Mouse (Mus musculus): ENCODE results near the gene Rasd1. TPM values are rescaled to one million over a fixed set of nuclear protein-coding genes. Genes with fewer than 3 reads are reported as not detected.

Gene Rasd1
- polyA plus RNA-seq, 1 experiment, result not detected

- 4% methylated on average over 33 of the region's 33 CpGs for WGBS
- H3K4me3 ChIP-seq (ENCODE audit: insufficient read depth, low read depth, low read length), result peak overlapping the region; percentile 50
- H3K4me1 ChIP-seq (ENCODE audit: control insufficient read depth, insufficient read depth, low read length), result peaks cover 47% of the 10 kb centered on the region
- TF ChIP-seq CTCF (IDR thresholded peaks at IDR 0.05; ENCODE audit: insufficient read depth, low read depth, low read length), result no peak
- no peak for TF ChIP-seq POLR2A (IDR thresholded peaks at IDR 0.05; ENCODE audit: insufficient read depth, low read depth, low read length)
- no peak overlapping the region for H3K27ac ChIP-seq (ENCODE audit: insufficient read depth, low read depth, low read length)
Observed at GRCm38 (mm10) chr11:59964163-59964758, 483 bp downstream of the Rasd1 start.

- H3K4me1 ChIP-seq (ENCODE audit: control insufficient read depth, insufficient read depth, low read length), result peaks cover 50% of the 10 kb centered on the region
- H3K4me3 ChIP-seq (ENCODE audit: insufficient read depth, low read depth, low read length), result peak overlapping the region; percentile 50
- H3K27ac ChIP-seq (ENCODE audit: insufficient read depth, low read depth, low read length), result no peak overlapping the region
- TF ChIP-seq POLR2A (IDR thresholded peaks at IDR 0.05; ENCODE audit: insufficient read depth, low read depth, low read length) (no peak), CTCF (IDR thresholded peaks at IDR 0.05; ENCODE audit: insufficient read depth, low read depth, low read length) (no peak)
- 16% methylated on average over 34 of the region's 34 CpGs for WGBS
Observed at GRCm38 (mm10) chr11:59963364-59964162, 1.2 kb downstream of the Rasd1 start.

GRCm38 (mm10) chr11:59962590-59962989 lies 2.2 kb downstream of the Rasd1 start:
- no peak overlapping the region for H3K27ac ChIP-seq (ENCODE audit: insufficient read depth, low read depth, low read length)
- WGBS, result 91% methylated on average over 3 of the region's 3 CpGs
- no peak for TF ChIP-seq POLR2A (IDR thresholded peaks at IDR 0.05; ENCODE audit: insufficient read depth, low read depth, low read length)
- TF ChIP-seq CTCF (IDR thresholded peaks at IDR 0.05; ENCODE audit: insufficient read depth, low read depth, low read length), result no peak
- no peak overlapping the region for H3K4me3 ChIP-seq (ENCODE audit: insufficient read depth, low read depth, low read length)
- peaks cover 52% of the 10 kb centered on the region for H3K4me1 ChIP-seq (ENCODE audit: control insufficient read depth, insufficient read depth, low read length)

- WGBS, result 78% methylated on average over 9 of the region's 9 CpGs
- no peak for TF ChIP-seq CTCF (IDR thresholded peaks at IDR 0.05; ENCODE audit: insufficient read depth, low read depth, low read length)
- TF ChIP-seq POLR2A (IDR thresholded peaks at IDR 0.05; ENCODE audit: insufficient read depth, low read depth, low read length), result no peak
- H3K27ac ChIP-seq (ENCODE audit: insufficient read depth, low read depth, low read length), result peak overlapping the region; percentile 19; the same call in 1 of the 2 replicates
- H3K4me1 ChIP-seq (ENCODE audit: control insufficient read depth, insufficient read depth, low read length), result peaks cover 56% of the 10 kb centered on the region
- H3K4me3 ChIP-seq (ENCODE audit: insufficient read depth, low read depth, low read length), result no peak overlapping the region
Observed at GRCm38 (mm10) chr11:59961338-59961875, 3.3 kb downstream of the Rasd1 start.

- WGBS, result 74% methylated on average over 20 of the region's 20 CpGs
- H3K27ac ChIP-seq (ENCODE audit: insufficient read depth, low read depth, low read length), result peak overlapping the region; percentile 30; the same call in 1 of the 2 replicates
Observed at GRCm38 (mm10) chr11:59960476-59961337, 4.0 kb downstream of the Rasd1 start.

GRCm38 (mm10) chr11:59959453-59959852 lies 5.3 kb downstream of the Rasd1 start:
- TF ChIP-seq POLR2A (IDR thresholded peaks at IDR 0.05; ENCODE audit: insufficient read depth, low read depth, low read length), result no peak
- no peak for TF ChIP-seq CTCF (IDR thresholded peaks at IDR 0.05; ENCODE audit: insufficient read depth, low read depth, low read length)
- Histone ChIP-seq H3K4me3 (ENCODE audit: insufficient read depth, low read depth, low read length) (no peak overlapping the region), H3K4me1 (ENCODE audit: control insufficient read depth, insufficient read depth, low read length) (peaks cover 46% of the 10 kb centered on the region), H3K27ac (ENCODE audit: insufficient read depth, low read depth, low read length) (peak overlapping the region; percentile 22; the same call in 1 of the 2 replicates)
- WGBS, result 75% methylated on average over 4 of the region's 4 CpGs

More at GRCm38 (mm10) chr11:59960476-59961337, 4.0 kb downstream of the Rasd1 start:
- TF ChIP-seq CTCF (IDR thresholded peaks at IDR 0.05; ENCODE audit: insufficient read depth, low read depth, low read length), result no peak
- TF ChIP-seq POLR2A (IDR thresholded peaks at IDR 0.05; ENCODE audit: insufficient read depth, low read depth, low read length), result no peak
- H3K4me3 ChIP-seq (ENCODE audit: insufficient read depth, low read depth, low read length), result no peak overlapping the region
- peaks cover 55% of the 10 kb centered on the region for H3K4me1 ChIP-seq (ENCODE audit: control insufficient read depth, insufficient read depth, low read length)

- Histone ChIP-seq H3K27ac (ENCODE audit: insufficient read depth, low read depth, low read length) (no peak overlapping the region), H3K4me1 (ENCODE audit: control insufficient read depth, insufficient read depth, low read length) (peaks cover 36% of the 10 kb centered on the region), H3K4me3 (ENCODE audit: insufficient read depth, low read depth, low read length) (no peak overlapping the region)
- TF ChIP-seq POLR2A (IDR thresholded peaks at IDR 0.05; ENCODE audit: insufficient read depth, low read depth, low read length), result no peak
- no peak for TF ChIP-seq CTCF (IDR thresholded peaks at IDR 0.05; ENCODE audit: insufficient read depth, low read depth, low read length)
- 81% methylated on average over 6 of the region's 6 CpGs for WGBS
Observed at GRCm38 (mm10) chr11:59956749-59957148, 8.0 kb downstream of the Rasd1 start.

GRCm38 (mm10) chr11:59952892-59953291 lies 11.9 kb downstream of the Rasd1 start:
- Histone ChIP-seq H3K4me3 (ENCODE audit: insufficient read depth, low read depth, low read length) (no peak overlapping the region), H3K4me1 (ENCODE audit: control insufficient read depth, insufficient read depth, low read length) (peaks cover 15% of the 10 kb centered on the region), H3K27ac (ENCODE audit: insufficient read depth, low read depth, low read length) (no peak overlapping the region)
- WGBS, result 89% methylated on average over 14 of the region's 14 CpGs
- no peak for TF ChIP-seq POLR2A (IDR thresholded peaks at IDR 0.05; ENCODE audit: insufficient read depth, low read depth, low read length)
- TF ChIP-seq CTCF (IDR thresholded peaks at IDR 0.05; ENCODE audit: insufficient read depth, low read depth, low read length), result no peak
